Mouse (Mus musculus): ENCODE results near the gene Apex2. TPM values are rescaled to one million over a fixed set of nuclear protein-coding genes. Genes with fewer than 3 reads are reported as not detected.
A peak's percentile ranks its signal among the peaks of the same experiment; 100 is the strongest.

Gene Apex2
- 21.4 and 25.7 TPM in 2 replicates for polyA plus RNA-seq (2015; fragmentation: Nextera tagmentation; extraction: Ambion mirVana)

- WGBS = 77% methylated on average over 5 of the region's 5 CpGs
- H3K4me1 ChIP-seq = no peaks in the 10 kb centered on the region
- no peaks in the 10 kb centered on the region for H3K27me3 ChIP-seq
- H3K36me3 ChIP-seq (ENCODE audit: poor library complexity, severe bottlenecking) = peaks cover 12% of the 10 kb centered on the region
- ATAC-seq = no peak
- H3K4me3 ChIP-seq = peak within 1 kb of the TSS; percentile 52; the same call in 1 of the 2 replicates
- no peak within 1 kb of the TSS for H3K9ac ChIP-seq
- no peak within 1 kb of the TSS for H3K27ac ChIP-seq
- no peaks in the 10 kb centered on the region for H3K9me3 ChIP-seq (replicated peaks)
- peak within 1 kb of the TSS; percentile 63 for H3K4me2 ChIP-seq
Observed at GRCm38 (mm10) chrX:150589696-150590095, at the start of gene Apex2. Gene Apex2, minus strand, starts transcription at chrX:150589868.

DNA sequence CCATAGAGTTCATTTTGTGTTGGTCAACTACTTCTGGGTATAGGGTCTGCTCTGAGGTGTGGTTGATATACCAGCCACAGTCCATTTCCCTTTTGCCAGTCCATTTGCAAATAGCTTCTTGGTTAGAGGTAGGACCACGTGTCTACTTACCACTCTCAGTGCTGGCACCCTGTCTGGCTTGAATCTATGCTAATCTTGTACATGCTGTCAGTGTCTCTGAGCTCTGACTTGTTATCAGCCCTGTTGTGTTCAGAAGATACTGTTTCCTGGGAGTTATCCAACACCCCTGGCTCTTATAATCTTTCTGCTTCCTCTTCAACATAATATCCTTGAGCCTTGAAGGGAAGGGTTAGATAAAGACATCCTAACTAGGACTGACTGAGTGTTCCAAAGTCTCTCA, 46.8 kb upstream of the Apex2 start:
- no peak for ATAC-seq
- H3K27ac ChIP-seq = no peak overlapping the region
- no peaks in the 10 kb centered on the region for H3K36me3 ChIP-seq (ENCODE audit: poor library complexity, severe bottlenecking)
- H3K9me3 ChIP-seq (replicated peaks) = no peaks in the 10 kb centered on the region
- no peak overlapping the region for H3K9ac ChIP-seq
- 61% methylated on average over 1 of the region's 1 CpGs for WGBS
- H3K27me3 ChIP-seq = no peaks in the 10 kb centered on the region
- H3K4me2 ChIP-seq = no peak overlapping the region
- no peak overlapping the region for H3K4me3 ChIP-seq
- no peaks in the 10 kb centered on the region for H3K4me1 ChIP-seq

DNA sequence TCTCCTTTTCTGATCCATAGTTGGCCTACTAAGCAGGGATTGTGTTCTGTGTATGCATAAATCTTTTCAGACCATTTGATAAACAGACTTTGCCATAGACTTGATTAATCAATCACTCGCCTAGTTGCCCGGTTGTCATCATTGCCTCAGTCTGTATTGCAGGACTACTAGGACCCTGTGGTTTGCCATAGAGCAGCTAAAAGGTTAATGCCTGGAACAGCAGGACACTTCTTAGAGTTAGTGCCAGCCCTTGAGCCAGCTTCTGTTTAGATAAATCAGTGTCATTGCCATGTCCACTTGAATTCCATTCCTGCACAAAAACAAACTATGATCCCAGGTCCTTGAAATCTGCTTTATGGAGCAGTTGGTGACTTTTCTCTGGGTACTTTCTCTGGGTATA, 9.2 kb upstream of the Apex2 start:
- Histone ChIP-seq H3K9me3 (replicated peaks) (no peaks in the 10 kb centered on the region), H3K27ac (no peak overlapping the region), H3K36me3 (ENCODE audit: poor library complexity, severe bottlenecking) (no peaks in the 10 kb centered on the region), H3K4me3 (no peak overlapping the region), H3K27me3 (no peaks in the 10 kb centered on the region), H3K4me2 (no peak overlapping the region), H3K9ac (no peak overlapping the region), H3K4me1 (no peaks in the 10 kb centered on the region)
- ATAC-seq = no peak
- WGBS = 75% methylated on average over 2 of the region's 2 CpGs

DNA sequence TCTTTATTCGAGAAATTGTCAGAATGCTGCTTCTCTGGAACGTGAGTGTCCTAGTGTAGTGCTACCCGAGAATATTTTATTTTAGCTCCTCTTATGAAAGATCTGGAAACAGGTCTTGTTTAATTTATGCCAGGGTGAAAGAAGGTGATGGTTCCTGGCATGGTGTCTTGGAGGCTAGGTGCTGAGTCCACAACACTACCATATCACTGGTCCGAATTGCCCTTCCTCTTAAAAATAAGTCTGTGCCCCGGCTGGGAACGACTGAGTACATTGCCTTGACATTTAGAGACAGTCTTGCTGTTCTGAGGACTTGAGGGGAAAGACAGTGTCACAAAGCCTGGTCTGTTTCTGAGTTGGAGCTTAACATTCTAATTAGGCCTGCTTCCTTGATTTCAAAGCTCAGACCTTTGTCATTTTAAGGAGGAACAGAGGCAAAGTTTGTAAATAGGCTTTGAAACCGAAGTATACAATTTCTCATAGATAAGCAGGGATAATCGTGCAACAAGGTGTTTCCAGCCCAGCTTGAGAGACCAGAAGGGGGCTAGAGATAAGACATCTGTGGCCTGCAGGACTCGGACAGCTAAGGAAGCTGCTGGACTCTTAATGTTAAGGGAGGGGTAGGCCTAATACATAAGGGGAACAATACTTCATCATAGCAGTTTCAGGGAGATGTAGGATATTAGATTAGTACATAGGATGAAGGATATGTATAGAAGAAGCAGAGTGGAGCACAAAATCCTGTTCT, 5.5 kb upstream of the Apex2 start:
- Histone ChIP-seq H3K36me3 (ENCODE audit: poor library complexity, severe bottlenecking) (no peaks in the 10 kb centered on the region), H3K27ac (no peak overlapping the region), H3K9me3 (replicated peaks) (no peaks in the 10 kb centered on the region), H3K9ac (no peak overlapping the region), H3K4me3 (no peak overlapping the region), H3K4me2 (no peak overlapping the region), H3K27me3 (no peaks in the 10 kb centered on the region), H3K4me1 (no peaks in the 10 kb centered on the region)
- WGBS = 77% methylated on average over 9 of the region's 9 CpGs
- ATAC-seq = no peak

GRCm38 (mm10) chrX:150594176-150594575, 4.5 kb upstream of the Apex2 start:
- Histone ChIP-seq H3K4me1 (no peaks in the 10 kb centered on the region), H3K27ac (no peak overlapping the region), H3K9me3 (replicated peaks) (no peaks in the 10 kb centered on the region), H3K4me2 (no peak overlapping the region), H3K36me3 (ENCODE audit: poor library complexity, severe bottlenecking) (no peaks in the 10 kb centered on the region), H3K9ac (no peak overlapping the region), H3K27me3 (no peaks in the 10 kb centered on the region), H3K4me3 (no peak overlapping the region)
- ATAC-seq = no peak
- WGBS = 81% methylated on average over 3 of the region's 3 CpGs

DNA sequence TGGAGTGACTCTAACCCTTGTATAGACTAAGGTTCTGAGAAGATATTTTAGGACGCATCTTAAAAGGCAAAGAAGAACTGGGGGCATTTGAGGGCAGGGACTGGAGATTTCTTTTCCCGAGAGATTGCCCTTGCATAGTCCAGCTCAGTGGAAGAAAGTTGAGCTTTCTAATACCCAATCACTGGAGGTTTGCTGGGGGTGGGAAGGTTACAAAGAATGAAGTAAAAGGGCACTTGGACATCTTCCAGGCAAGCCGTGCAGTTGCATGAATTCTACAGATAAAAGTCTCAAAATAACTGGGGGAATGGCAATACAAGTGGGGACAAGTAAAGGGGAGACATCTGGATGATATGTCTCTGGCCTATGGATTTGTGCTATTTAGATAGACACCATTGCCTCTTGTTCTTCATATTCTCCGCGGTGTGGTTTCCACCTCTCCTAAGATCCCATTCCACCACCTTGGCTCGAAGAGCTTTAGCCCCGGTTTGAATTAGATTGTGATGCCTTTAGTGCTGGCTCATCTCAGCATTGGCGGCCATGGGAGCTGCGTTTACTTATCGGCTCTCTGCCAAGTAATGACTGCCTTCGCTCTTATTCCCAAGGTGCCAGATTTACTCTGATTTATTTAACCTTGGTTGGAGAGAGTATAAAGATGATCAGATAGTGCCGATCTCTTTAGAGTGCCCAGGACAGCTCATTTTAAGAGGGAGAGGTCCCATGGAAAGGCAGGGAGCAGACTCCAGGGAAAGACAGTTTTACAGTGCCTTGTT, 3.8 kb upstream of the Apex2 start:
- WGBS = 92% methylated on average over 12 of the region's 12 CpGs
- H3K27ac ChIP-seq = no peak overlapping the region
- H3K4me2 ChIP-seq = no peak overlapping the region
- H3K27me3 ChIP-seq = no peaks in the 10 kb centered on the region
- H3K4me1 ChIP-seq = no peaks in the 10 kb centered on the region
- no peak overlapping the region for H3K4me3 ChIP-seq
- no peaks in the 10 kb centered on the region for H3K9me3 ChIP-seq (replicated peaks)
- no peak for ATAC-seq
- H3K9ac ChIP-seq = no peak overlapping the region
- no peaks in the 10 kb centered on the region for H3K36me3 ChIP-seq (ENCODE audit: poor library complexity, severe bottlenecking)

GRCm38 (mm10) chrX:150588023-150588764, 1.5 kb downstream of the Apex2 start, which contains the start of gene Pfkfb1:
Gene Pfkfb1, plus strand, starts transcription at chrX:150588229.
- peak; percentile 97 for ATAC-seq
- H3K9me3 ChIP-seq (replicated peaks) = no peaks in the 10 kb centered on the region
- WGBS = 20% methylated on average over 35 of the region's 35 CpGs
- no peaks in the 10 kb centered on the region for H3K27me3 ChIP-seq
- peak within 1 kb of the TSS; percentile 63 for H3K4me2 ChIP-seq
- peaks cover 17% of the 10 kb centered on the region for H3K36me3 ChIP-seq (ENCODE audit: poor library complexity, severe bottlenecking)
- H3K4me3 ChIP-seq = peak within 1 kb of the TSS; percentile 52
- H3K27ac ChIP-seq = peak within 1 kb of the TSS; percentile 75
- peak within 1 kb of the TSS; percentile 72 for H3K9ac ChIP-seq
- H3K4me1 ChIP-seq = no peaks in the 10 kb centered on the region

GRCm38 (mm10) chrX:150585116-150585515, 4.6 kb downstream of the Apex2 start:
- Histone ChIP-seq H3K4me1 (no peaks in the 10 kb centered on the region), H3K27ac (no peak overlapping the region), H3K4me2 (no peak overlapping the region), H3K27me3 (no peaks in the 10 kb centered on the region), H3K9me3 (replicated peaks) (no peaks in the 10 kb centered on the region), H3K36me3 (ENCODE audit: poor library complexity, severe bottlenecking) (peaks cover 30% of the 10 kb centered on the region), H3K9ac (no peak overlapping the region), H3K4me3 (no peak overlapping the region)
- WGBS = 94% methylated on average over 8 of the region's 8 CpGs
- ATAC-seq = no peak

- H3K36me3 ChIP-seq (ENCODE audit: poor library complexity, severe bottlenecking) = peaks cover 30% of the 10 kb centered on the region
- no peaks in the 10 kb centered on the region for H3K27me3 ChIP-seq
- no peaks in the 10 kb centered on the region for H3K4me1 ChIP-seq
- no peak overlapping the region for H3K27ac ChIP-seq
- H3K4me2 ChIP-seq = no peak overlapping the region
- H3K9ac ChIP-seq = no peak overlapping the region
- H3K4me3 ChIP-seq = no peak overlapping the region
- ATAC-seq = no peak
- H3K9me3 ChIP-seq (replicated peaks) = no peaks in the 10 kb centered on the region
Observed at GRCm38 (mm10) chrX:150581921-150582320, 7.7 kb downstream of the Apex2 start.

GRCm38 (mm10) chrX:150564644-150565357, 24.9 kb downstream of the Apex2 start:
- ATAC-seq = no peak
- no peaks in the 10 kb centered on the region for H3K36me3 ChIP-seq (ENCODE audit: poor library complexity, severe bottlenecking)
- no peak overlapping the region for H3K27ac ChIP-seq
- no peaks in the 10 kb centered on the region for H3K27me3 ChIP-seq
- H3K9me3 ChIP-seq (replicated peaks) = no peaks in the 10 kb centered on the region
- H3K4me3 ChIP-seq = no peak overlapping the region
- WGBS = 89% methylated on average over 12 of the region's 12 CpGs
- H3K4me2 ChIP-seq = no peak overlapping the region
- H3K4me1 ChIP-seq = no peaks in the 10 kb centered on the region
- no peak overlapping the region for H3K9ac ChIP-seq

DNA sequence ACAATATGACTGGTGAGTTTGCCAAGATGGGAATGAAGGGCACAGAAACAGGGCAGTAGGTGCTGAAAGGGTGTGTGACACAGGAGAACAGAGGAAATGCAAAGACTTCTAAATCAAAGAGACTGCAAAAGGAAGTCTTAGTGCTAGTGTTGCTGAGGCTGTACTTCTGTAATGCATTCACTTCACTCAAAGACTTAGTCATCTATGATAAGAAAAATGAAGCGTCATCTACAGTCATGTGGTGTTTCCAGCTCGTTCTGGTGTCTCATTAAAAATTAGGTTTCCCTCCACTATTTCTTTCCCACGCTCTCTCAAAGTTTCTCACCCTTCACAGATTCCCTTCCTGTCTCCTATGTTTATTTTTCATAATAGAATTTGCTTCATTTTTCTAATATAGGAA, 35.6 kb downstream of the Apex2 start:
- no peaks in the 10 kb centered on the region for H3K4me1 ChIP-seq
- no peak overlapping the region for H3K27ac ChIP-seq
- H3K9ac ChIP-seq = no peak overlapping the region
- ATAC-seq = no peak
- H3K27me3 ChIP-seq = no peaks in the 10 kb centered on the region
- no peaks in the 10 kb centered on the region for H3K9me3 ChIP-seq (replicated peaks)
- H3K36me3 ChIP-seq (ENCODE audit: poor library complexity, severe bottlenecking) = no peaks in the 10 kb centered on the region
- no peak overlapping the region for H3K4me3 ChIP-seq
- H3K4me2 ChIP-seq = no peak overlapping the region
- WGBS = 90% methylated on average over 3 of the region's 3 CpGs

Data from forebrain, embryonic 13.5 days (tissue).